Mouse (Mus musculus) frontal cortex, postnatal 14 days (tissue): ENCODE results near the gene Armh2.

Experiments used
- DNase-seq, 2 experiments: peaks; one replicate each; pipeline ENCODE4 v3.0.0; 2022; ENCODE audit warnings: low spot score in 2 of 2

Armh2 gene

GRCm38 (mm10) chr13:24741028-24741427 is at the start of gene Armh2:
Gene Armh2 (plus strand): TSS chr13:24741232.
- no peak for DNase-seq

- DNase-seq: no peak
These were observed 47.7 kb upstream of the Armh2 start for GRCm38 (mm10) chr13:24693312-24693711.

GRCm38 (mm10) chr13:24698746-24699145 is 42.3 kb upstream of the Armh2 start:
- DNase-seq: no peak

- DNase-seq: no peak
These were observed 38.9 kb upstream of the Armh2 start for GRCm38 (mm10) chr13:24702128-24702527.

GRCm38 (mm10) chr13:24709656-24710396 is 31.2 kb upstream of the Armh2 start:
- no peak for DNase-seq

GRCm38 (mm10) chr13:24710968-24711367 is 30.1 kb upstream of the Armh2 start:
- no peak for DNase-seq

- DNase-seq: no peak
These were observed 28.4 kb upstream of the Armh2 start for GRCm38 (mm10) chr13:24712581-24713130.

GRCm38 (mm10) chr13:24713434-24714000 is 27.5 kb upstream of the Armh2 start:
- DNase-seq: peak; percentile 80 to 89

- no peak for DNase-seq
These were observed 26.6 kb upstream of the Armh2 start for GRCm38 (mm10) chr13:24714360-24714885.

GRCm38 (mm10) chr13:24715601-24716000 is 25.4 kb upstream of the Armh2 start:
- DNase-seq: no peak

GRCm38 (mm10) chr13:24716441-24716840 is 24.6 kb upstream of the Armh2 start:
- no peak for DNase-seq

GRCm38 (mm10) chr13:24717677-24718076 is 23.4 kb upstream of the Armh2 start:
- no peak for DNase-seq

GRCm38 (mm10) chr13:24721502-24721901 is 19.5 kb upstream of the Armh2 start:
- DNase-seq: no peak

- no peak for DNase-seq
These were observed 17.2 kb upstream of the Armh2 start for GRCm38 (mm10) chr13:24723699-24724394.

GRCm38 (mm10) chr13:24724395-24724759 is 16.7 kb upstream of the Armh2 start:
- no peak for DNase-seq

GRCm38 (mm10) chr13:24729128-24729527 is 11.9 kb upstream of the Armh2 start:
- DNase-seq: no peak

GRCm38 (mm10) chr13:24734502-24734901 is 6.5 kb upstream of the Armh2 start:
- no peak for DNase-seq

- DNase-seq: no peak
These were observed 5.4 kb upstream of the Armh2 start for GRCm38 (mm10) chr13:24735608-24736131.

- DNase-seq: no peak
These were observed 6.8 kb downstream of the Armh2 start for GRCm38 (mm10) chr13:24747823-24748222.

- DNase-seq: no peak
These were observed 9.8 kb downstream of the Armh2 start for GRCm38 (mm10) chr13:24750807-24751206.

GRCm38 (mm10) chr13:24751396-24751795 is 10.4 kb downstream of the Armh2 start:
- no peak for DNase-seq

GRCm38 (mm10) chr13:24756756-24757155 is 15.7 kb downstream of the Armh2 start:
- no peak for DNase-seq
